ENCODE assay signal across 21 mouse cellular contexts in the genomic region with DNA sequence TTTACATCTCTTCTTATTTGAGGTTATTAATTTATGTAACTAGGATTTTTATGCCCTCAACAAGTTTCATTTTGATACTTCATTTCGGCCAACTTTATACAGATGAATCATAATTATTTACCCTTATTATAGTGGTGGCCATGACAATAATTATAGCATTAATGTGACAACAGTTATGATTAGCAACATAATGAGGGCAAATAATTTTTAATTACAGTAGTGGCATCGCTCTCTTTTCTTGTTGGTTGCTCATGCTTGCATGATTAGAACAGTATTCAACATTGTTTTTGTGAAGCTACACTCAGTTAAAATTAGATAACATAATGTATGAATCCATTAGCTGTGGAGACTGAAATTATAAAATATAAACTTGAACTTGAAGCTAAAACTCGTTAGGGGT.
"Had no signal": no experiment of that assay in that cellular context is flagged by ENCODE, and none has a peak within 500 bp of the region (broad histone marks: within the 10 kb centered on the region; RNA-seq: fewer than 3 reads in every experiment).

No protein-coding gene starts in this region.

- ATAC-seq: hindbrain, embryonic 16.5 days; hindbrain, postnatal 0 days; inflammation-experienced regulatory T-cells, adult 6 months; intestine, embryonic 15.5 days; intestine, embryonic 16.5 days; intestine, postnatal 0 days had no signal

- DNase-seq: heart, postnatal 10 days; heart, postnatal 14 days; heart, postnatal 36 days; heart, postnatal 4 days; kidney, adult 11 months; kidney, adult 18-20 months; kidney, adult 2 months; kidney, adult 8-10 months; kidney, adult 9 months; kidney, postnatal 10 days; kidney, postnatal 14 days; kidney, postnatal 36 days; kidney, postnatal 4 days; layer of hippocampus, adult 9-11 months; layer of hippocampus, postnatal 36 days had no signal
